Mouse (Mus musculus) layer of hippocampus, adult 11-12 months (tissue): ENCODE data around the gene Pck1.
A peak's percentile ranks its signal among the peaks of the same experiment; 100 is the strongest.

Source experiments
- DNase-seq: peaks from one replicate; pipeline ENCODE4 v3.0.0; 2022; ENCODE audit warnings: low spot score

Gene Pck1

DNA sequence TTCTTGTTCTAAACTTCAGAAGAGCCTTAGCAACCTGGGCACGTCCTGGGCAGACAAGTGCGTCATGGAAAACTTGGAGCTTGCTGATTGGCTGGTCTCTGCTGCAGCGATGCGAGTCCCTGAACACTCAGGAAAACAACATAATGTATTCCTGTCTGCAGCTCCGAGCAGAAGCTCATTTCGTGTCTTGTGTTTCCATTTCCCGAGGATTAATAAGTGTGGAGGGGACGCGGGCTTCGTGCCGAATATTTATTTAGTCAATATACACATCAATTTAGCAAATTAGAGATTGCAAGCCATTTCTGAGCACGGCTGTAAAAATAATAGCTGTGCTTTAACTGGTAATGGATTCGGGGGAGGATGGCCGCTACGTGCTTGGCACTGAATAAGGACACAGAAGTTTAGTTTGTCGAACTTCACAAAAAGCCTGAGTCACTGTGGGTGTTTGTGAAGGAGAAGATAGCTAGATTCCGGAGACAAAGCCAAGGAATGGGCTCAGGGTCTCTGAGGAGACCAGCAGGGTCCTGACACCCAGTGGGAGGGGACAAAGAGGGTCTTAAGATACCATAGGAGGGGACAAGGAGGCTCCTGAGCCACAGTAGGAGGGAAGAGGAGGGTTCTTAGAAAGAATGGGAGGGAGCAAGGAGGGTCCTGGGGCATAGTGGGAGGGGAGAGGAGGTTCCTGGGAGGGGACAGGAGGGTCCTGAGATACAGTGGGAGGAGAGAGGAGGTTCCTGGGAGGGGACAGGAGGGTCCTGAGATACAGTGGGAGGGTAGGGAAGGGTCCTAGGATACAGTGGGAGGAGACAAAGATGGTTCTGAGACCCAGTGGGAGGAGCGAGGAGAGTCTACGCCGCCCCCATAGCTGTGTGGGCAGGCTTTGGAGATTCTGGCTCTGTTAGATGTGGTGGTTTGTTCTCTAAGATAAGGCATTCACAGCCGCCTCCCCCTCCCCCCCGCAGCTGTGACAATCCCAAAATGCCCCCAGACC, 21.0 kb downstream of the Pck1 start:
- peak; percentile 71 for DNase-seq

DNA sequence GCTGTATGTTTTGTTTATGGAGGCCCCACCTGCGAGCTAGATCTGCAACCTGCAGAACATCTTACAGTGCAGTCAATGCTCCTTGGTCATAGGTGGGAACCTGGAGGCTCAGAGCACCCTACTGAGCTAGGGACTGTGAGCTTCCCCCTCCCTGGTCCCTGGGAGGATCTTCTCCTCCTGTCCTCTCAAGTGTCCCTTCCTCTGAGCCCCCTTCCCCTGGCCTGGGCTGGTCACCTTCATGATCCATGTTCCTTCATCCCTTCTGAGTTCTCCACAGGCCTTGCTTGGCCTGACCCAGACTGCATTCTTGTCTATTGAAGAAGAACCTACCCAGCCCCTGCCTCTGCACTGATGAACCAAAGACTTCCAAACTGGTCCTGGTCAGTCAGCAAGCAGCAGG, 21.7 kb downstream of the Pck1 start:
- DNase-seq, result peak; percentile 2

DNA sequence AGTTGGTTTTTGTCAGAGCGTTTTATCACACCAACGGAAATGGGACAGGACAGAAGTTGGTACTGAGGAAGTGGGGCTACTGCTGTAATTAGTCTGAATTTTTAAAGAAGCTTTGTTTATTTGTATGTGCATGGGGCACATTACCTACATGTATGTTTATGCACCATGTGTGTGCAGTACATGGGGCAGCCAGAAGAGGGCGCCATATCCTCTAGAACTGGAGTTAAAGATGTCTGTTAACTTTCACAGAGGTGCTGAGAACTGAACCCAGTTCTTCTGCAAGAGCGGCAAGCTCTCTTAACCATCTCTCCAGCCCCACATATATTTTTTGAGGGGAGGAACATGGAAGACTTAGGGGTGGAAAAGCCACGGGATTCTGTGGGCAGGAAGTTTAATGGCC, 22.9 kb downstream of the Pck1 start:
- DNase-seq, result peak; percentile 6

DNA sequence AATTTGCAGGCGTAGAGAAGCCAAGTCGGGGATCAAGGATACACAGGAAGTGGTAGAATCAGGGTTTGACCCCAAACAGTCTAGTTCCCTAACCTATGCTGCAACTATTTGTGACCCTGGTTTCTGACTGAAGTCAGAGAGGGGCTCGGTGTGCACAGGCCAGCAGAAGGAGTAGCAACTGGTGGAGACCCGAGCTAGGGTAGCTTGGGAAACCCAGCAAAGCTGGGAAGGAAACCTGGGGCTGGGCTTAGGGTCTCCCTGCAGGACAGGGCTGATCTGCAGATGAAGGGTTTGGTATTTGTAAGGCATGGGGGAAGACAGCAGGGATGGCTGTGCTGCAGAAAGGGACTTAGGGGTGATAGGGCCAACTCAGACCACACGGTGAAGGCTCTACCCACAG, 24.6 kb downstream of the Pck1 start:
- no peak for DNase-seq

DNA sequence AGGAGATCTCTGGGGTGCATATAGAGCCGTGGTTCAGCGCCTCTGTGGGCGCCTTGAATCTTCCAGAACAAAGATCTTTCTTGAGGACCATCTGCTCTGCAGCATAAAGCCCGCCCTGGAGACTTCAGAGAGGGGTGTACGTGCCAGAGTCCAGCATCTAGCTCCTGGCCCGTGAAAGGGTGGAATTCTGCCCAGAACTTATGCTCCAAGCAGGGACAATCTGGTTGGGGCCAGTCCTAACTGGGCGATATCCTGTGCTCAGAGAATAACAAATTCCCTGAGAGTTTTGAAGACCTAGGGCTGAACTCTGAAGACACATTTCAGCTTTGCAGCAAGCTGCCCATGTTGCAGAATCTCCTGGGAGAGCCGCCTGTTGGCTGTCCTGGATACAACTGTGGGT, 25.1 kb downstream of the Pck1 start:
- no peak for DNase-seq

DNA sequence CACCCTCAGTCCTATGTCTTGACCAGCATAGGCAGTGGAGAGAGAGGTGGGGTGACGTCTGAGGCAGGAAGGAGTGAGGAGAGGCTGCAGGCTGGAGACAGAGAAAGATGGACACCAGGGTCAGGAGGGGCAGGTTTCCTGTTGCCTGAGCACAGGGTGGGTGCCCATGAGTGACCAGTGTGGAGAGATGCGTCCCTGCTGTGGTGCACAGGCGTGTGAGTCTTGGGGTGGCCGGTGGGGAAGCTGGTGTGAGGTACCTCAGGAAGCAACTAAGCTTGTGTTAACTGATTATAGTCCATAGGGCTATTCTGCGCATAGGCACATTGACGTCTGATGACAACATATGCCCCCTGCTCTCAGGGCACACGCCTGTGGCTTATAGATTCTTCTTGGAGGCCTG, 26.2 kb downstream of the Pck1 start:
- DNase-seq, result no peak

DNA sequence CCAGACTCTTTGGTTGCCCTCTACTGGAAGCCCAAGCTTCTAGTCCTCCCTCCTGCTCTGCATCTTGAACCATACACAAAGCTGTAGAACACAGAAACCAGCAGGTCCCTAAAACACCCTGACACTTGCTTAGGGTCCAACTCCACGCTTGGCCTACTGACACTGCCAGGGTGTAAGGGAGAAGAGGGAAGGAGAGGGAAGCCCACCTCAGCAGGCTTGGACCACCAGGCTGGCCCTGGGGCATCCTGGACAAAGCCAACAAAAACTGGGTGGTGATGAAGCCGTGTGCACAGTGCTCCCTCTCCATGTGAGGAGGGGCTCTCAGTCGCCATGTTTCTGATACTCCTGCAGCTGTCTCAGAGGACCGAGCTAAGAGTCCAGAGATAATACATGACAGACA, 27.2 kb downstream of the Pck1 start:
- no peak for DNase-seq

DNA sequence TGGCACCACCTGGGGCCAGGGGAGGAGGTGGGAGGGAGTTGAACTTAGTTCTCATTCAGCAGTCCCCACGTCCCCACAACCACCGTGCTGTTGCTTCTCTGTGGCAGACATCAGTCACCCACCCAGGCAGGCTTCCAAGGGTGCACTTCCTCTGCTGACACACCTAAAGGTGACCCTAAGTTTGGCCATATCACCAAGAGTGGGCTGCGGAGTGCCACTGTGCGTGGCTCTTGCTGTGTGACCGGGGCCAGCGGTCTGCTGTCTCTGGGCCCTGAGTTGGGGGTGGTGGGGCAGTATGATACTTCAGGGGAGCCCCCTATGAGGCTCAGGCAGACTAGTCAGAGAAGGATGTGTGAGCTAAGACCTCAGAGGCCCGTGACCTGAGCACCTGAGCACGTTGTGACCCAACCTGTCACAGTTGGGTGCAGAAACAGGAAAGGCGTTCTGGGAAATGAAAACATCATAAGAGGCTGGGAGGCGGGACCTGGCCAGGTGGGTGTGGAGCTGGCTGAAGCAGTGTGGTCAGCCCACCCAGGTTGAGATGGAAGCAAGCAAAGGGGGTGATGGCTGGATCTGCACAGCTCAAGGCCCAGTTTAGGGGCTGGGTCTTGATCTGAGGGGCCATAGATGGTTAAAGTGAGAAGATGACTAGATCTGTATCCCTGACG, 28.0 kb downstream of the Pck1 start:
- no peak for DNase-seq

DNA sequence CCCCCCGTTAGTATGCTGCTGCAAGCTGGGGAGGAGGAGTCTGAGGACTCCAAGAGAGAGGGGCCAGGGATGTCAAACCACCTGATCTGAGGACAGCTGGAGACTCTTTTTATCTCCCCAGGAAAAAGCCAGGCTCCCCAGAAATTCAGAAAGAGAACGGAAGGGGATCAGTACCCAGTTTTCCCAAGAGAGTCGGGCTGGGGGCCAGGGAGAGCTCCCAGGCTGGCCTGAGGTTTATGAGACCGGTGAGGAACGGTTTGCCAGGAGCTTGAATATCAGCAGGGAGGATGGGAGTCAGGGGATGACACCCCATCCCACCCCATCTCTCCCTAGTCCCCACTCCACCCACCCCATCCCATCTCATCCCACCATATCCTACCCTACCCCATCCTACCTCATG, 28.6 kb downstream of the Pck1 start:
- no peak for DNase-seq

DNA sequence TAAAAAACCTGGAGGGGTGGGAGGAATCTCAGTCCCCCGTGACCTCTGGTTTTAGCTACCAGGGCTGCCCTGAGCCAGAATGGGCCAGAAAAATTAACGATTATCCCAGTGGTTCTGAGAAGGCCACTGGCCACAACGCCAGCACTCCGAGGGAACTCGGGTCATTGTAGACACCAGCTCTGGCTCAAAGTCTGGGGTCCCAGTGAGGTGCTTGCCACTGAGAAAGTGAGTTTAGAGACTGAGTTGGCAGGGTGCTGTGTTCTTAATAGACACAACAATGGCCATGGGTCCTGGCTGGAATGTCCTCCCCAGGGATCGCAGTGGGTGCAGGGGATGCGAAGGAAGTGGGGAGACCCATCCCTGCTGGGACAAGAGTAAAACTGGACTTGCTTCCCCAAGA, 29.1 kb downstream of the Pck1 start:
- DNase-seq, result no peak

DNA sequence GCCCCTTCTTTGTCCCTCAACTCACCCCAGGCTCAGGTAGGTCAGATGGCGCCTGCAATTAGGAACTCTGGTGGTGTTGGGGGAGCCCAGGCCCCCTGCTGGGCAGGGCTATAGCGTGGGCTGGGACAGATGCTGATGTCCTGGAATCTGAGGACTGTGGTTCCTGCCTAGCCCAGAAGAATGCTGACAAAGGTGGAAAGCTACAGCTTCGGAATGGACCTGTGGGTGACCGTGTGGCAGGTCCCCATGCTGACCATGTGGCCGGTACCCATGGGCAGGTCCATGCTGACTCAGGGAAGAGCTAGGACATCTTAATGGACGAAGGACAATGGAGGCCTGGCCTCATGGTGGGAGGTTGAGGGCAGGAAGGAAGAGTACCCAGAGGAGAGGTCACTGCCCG, 29.9 kb downstream of the Pck1 start:
- no peak for DNase-seq

DNA sequence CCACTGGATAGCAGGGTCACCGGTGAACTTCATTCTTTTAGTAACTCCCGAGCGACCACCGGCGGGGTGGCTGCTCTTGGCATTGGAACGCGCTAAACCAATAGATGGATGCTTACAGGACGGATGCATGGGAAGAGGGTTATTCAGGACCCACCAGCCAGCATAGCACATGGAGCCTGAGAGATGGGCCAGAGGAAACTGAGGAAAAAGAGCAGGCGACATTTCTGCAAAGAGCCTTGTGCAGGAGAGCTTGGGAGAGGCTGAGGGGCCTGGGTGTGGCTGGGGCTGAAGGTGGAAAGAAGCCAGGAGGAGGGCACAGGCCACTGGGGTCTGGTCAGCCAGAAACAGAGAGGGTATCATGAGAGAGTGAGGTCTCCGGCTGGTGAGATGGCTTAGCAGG, 30.5 kb downstream of the Pck1 start:
- DNase-seq, result no peak

DNA sequence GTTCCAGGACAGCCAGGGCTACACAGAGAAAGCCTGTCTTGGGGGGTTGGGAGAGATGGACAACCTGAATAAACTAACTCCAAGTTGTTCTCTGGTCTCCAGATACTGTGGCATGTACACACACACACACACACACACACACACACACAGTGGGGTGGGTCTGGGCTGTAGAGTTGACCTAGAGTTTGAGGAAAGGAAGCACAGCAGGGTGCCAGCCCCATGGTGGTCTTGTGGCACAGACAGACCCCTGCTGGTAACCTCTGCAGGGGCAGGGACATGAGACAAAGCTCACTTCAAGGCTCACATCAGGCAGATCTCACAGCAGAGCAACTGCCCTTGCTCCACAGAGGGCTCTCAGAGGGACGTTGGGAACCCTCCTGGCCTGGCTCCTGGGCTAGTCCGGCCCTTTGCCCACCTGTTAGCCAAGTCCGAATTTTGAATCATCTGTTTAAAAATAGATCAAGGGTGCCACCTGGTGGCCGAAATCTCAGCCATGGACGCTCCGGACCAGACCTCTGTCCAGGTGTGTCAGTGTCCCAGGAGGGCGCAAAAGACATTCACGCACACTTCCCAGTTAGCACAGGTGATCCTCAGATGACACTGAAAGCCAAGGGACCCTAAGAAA, 31.1 kb downstream of the Pck1 start:
- peak; percentile 68 for DNase-seq

DNA sequence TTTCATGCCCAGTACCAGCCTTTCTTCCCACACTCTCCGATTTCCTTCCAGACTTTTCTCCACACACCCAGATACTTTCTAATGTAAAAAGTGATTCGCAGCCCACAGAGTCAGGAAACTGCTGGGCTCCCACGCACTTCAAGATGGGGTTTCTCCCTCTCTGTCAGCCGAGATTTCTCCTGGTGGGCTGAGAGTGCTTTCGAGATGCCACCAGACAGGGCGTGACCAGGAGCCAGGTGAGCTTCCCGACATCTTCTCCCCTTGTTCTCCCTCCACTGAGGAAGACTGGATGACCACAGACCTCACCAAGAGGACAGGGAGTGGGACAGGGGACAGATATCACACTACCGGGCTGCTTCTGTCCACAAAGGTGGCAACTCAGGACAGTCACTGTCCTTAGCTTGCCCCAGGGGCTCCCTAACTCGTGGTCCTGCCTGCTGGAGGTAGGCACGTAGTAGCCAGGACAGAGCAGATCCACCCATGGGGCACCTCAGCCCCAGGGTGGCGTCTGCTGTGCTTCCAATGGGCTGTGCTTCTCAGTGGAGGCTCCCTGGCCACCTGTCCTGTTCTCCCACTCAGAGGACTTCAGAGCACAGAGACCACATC, 31.7 kb downstream of the Pck1 start:
- DNase-seq, result no peak

DNA sequence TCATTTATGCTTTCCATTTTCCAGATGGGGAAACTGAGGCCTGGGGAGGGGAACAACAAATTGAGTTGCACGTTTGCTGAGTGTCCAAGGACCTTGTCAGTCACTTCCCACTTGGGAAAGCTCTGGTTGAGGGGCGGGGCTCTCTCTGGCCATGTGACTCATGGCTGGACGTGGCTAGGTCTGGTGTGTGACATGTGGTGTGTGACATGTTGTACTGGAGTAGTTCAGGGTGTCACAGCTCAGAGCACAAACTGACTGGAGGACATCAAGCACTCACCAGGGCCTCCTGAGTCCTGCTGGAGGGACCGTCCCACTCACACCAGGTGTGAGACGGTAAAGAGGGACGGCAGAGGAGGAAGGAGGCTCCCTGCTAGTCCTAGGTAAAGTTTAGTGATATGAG, 32.4 kb downstream of the Pck1 start:
- no peak for DNase-seq

DNA sequence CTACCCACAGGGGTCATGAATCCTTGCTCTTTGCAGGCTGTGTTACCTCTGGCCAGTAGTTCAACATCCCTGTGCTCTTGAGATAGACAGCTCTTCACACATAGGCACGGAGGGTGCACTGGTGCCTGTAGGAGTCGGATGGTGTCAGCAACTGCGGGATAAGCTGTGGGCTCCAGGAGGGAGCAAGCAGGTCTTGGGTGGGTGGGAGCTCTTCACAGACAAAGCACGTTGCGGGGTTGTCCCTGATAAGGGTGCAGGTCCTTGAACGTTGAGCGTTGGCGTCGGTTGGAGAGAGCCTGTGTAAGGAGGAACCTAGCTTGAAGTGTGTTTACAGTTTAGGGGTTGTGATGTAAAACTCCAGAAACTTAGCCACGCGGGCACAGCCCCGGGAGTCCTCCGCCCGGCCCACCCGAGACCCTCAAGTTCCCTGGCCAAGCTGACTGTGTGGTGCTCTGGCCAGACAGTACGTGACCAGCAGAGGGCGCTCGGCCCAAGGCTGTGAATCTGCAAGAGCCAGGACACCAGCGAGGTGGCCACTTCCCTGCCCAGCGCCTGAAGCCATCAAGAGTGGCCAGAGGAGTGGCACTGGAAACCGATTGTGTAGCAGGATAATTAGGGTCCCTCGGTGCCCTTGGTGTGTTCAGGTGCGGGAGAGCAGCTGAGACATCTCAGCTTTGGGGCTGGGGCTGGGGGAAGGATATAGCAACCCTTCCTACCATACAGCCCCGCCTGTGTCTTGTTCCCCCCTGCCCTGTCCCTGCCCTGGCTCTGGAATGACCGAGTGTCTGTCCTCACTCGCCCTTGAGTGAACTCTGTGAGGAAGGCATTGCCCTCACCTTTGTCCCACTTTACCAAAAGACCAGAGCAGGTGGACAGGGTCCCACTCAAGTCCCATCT, 33.4 kb downstream of the Pck1 start:
- peak; percentile 89 for DNase-seq

DNA sequence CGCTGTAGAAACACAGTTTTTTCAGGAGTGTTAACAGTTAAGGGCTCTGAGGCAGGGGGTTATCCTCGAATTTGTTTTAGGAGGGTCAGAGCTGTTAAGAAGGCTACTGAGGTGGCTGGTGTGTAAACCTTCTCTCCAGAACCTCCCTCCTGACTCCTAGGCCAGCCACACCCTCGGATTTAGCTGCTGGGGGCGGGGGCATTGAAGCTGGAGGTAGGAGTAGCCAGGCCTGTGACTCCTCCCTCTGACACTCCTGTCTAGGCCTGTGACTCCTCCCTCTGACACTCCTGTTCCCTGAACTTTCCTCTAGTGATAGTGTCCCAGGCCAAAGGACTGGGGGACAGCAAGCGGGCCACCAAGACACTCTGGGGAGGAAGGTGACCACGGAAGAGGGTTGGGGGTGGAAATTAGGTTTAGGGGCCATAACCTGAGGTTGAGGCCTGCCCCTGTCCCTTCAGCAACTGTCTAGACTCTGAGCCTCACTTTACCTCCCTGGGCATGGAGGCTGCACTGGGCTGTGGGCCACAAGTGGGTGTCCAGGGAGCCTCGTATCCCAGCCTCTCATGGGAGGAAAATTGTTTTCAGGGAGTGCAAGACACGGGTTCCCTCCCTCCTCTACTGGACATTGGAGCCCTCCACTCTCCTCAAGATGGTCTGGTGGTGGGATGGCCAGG, 34.5 kb downstream of the Pck1 start:
- peak; percentile 2 for DNase-seq

DNA sequence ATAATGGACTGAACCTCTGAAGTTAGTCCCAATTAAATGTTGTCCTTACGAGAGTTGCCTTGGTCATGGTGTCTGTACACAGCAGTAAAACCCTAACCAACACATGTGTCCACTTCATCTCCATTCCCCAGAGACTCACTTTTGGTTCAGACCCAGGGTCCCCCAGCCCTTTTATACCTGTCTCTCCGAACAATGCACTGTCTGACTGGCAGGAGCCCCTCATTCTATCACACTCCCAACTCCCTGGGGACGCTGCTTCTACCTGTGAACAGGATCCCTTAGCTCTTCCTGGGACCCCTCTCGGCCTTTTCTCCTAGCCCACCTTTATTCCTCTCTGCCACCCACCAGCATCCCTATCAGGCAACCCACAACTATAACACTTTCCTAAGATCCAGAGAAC, 41.9 kb downstream of the Pck1 start:
- DNase-seq, result no peak

DNA sequence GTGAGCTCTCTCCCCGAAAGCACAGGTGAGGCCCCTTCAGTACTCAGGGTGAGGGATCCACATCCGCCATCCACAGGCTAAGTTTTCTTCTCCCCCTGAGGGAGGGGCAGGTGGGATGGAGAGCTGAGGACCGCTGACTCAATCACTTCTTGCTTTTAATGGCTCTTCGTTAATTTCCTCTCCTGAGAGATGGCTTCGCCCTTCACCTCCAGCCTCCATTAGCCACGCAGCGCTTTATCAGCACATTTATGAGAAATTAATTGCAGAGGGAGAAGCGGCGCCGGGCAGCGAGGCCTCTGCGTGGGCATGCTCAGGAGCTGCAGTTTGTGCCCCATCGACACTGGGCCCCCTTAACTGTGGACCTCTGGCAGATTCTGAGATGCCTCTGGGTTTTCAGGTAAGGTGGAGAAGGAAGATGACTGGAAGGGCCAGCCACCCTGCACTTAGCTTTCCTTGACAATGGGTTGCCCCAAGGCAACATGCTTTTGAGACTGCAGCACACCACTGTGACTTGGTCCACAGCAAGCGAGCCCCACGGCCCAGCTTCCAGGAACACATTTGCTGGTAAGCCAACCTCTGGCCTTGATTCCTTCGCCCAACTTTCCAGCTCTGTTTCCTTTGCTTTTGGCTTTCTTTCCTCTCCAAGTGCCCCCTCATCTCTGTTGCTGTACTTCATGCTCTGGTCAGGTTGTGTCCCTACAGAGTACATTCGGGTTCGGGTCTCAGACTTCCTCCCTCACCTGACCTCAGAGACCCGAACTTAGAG, 50.3 kb downstream of the Pck1 start:
- DNase-seq, result no peak

DNA sequence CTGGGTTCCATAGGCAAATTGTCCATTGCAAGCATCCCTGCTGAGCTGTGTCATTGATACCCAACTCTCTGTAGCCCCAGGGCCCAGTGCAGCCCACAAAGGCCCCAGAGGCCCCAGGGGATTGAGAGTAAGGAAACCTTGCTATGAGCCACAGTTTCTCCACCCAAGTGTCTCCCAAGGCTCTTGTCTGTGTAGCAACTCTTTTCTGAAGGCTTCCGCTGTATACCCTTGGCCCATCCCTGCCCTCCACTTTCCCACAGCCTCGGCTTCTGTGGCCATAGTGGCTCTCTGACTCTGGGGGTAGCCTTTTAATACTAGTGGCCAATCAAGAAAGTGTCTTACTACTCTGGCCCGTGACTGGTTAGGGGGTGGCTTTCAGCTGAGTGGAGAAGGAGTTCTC, 50.9 kb downstream of the Pck1 start:
- no peak for DNase-seq
